Mouse (Mus musculus): ENCODE results near the gene Gm14569.

Gene Gm14569

DNA sequence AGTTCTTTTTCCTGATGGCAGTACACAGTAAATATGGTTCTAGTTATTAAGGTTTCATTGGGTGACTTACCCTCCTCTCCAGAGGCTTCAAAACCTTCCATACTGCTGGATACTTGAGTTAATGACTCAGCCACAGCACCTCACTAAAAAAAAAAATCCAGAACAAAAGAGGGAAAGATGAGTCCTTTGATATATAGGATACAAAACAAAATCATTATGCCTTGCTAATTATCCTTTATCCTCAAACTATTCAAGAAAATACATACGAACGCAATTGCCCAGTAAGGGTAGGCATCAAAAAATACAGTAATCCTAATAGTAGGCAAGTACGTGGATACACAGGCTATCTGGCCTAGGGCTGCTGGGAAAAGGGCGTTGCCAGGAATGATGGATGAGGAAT, at the start of gene Gm14569:
Gene Gm14569, minus strand, starts transcription at position 101 of the 400 bp plus-strand sequence.
- DNase-seq (ENCODE audit: low spot score) = no peak

DNA sequence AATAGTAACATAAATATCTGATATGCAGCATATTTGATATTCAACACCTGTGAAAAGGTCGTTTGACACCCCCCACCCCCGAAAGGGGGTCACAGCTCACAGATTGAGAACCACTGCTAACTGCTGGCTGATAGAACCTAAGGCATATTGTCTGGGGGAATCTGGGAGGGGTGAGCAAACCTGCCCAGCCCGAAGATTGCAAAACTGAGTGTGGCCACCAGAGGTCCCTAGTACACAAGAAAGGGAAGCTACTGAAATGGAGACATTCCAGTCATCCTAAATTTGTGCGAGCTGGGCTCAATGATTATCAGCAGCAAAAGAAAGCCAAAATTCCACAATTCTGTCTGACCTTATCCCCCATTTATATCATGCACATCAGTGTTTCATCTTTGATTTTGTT, 42.9 kb upstream of the Gm14569 start:
- DNase-seq (ENCODE audit: low spot score) = peak; percentile 75

DNA sequence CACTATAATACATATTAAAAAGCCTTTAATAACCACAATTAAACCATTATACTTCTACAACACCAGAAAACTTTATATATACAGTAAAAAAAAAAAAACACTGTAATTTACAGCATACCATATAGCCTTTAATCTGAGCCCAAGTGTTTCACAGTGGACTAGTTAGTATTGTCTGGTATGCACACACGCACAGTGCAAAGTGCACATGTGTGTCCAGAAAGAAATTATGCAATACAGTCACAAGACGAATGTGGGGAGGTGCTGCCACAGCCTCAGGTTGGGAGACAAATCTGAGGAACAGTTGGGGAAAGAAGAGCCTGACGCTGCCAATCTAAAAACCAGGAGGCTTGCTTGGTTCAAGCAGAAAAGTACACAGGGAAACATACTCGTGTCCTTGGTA, 42.1 kb upstream of the Gm14569 start:
- DNase-seq (ENCODE audit: low spot score) = no peak

DNA sequence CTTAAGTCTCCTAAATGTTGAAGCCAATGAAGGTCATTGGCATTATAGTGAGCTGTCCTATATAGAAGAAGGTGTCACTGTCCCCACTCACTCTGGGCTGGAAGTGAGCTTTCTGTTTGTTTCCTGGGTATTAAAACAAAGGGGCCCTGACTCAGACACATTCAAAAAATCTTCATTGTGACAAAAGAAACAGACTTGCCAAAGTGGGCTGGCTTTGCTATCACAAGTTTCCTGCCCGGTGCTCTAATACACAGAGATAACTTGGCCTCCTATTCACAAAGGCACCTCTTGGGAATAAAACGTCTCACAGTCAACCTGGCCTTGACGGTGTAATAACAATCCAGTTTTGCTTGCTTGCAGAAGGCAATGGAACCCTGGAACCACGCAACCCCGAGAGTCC, 38.6 kb upstream of the Gm14569 start:
- DNase-seq (ENCODE audit: low spot score) = no peak

DNA sequence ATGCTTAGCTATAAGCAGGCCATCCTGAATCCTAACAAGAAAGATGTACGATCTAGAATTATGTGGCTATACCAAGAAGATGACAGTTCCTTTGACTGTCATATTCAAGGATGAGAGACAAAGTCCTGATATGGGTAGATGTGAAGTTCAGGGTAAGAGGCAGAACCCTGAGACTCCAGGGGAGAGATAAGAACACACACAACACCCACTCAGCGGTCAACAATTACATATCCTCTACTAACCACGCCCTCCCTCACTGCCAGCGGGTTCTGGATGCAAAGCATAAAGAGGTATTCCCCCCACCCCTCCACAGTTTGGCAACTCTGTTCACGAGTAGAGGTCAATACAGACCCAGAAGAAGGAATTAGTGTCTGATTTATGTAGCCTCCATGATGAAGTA, 32.1 kb upstream of the Gm14569 start:
- DNase-seq (ENCODE audit: low spot score) = no peak

DNA sequence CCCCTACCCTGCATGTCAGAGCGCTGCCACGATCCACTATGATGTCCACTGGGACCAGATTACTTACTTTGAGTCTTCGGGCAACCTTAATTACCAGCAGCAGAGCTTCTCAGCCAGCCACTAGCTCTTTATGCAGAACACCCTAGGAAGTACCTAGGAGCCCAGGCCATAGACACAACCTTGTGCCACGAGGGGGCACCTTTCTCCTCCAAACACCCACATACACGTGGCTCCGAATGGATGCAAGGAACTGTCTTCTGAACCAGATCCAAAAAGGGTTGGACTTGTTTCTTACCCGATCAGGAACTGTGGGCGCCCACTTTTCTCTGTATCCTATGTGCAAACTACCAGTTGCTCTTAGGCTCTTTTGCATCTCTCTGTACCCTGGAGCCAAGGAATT, 22.1 kb upstream of the Gm14569 start:
- DNase-seq (ENCODE audit: low spot score) = peak; percentile 1

DNA sequence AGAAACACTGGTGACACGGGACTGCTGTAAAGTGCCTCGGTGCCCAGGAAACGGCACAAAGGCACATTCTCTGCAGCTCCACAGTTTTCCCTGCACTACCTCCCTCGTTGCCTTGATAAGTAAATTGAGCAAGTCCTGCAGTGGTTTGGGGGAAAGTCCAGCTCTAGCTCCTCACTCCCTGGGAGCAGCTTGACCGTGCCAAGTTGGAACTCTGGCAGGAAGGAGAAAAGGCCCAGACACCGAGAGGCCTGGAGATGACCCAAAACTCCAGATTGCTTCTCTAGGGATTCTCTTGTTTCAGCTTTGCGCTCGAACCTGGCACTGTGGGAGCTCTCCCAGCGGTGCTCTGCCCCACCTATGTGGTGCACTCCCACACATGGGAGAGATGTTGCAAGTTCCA, 21.6 kb upstream of the Gm14569 start:
- no peak for DNase-seq (ENCODE audit: low spot score)

DNA sequence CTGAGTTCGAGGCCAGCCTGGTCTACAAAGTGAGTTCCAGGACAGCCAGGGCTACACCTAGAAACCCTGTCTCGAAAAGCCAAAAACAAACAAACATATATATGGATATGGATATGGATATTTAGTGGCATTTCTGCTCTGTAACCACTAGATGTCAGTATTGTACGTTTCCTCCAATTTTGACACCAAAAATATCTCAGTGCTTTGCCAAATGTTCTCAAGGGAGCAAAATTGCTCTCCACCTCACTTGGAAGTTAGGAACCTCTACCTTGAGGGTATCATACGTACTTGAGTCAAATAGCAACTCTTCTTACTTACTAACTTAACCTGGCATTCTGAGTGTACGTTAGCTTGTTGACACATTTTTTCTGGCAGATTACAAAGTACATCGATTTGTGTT, 15.2 kb upstream of the Gm14569 start:
- DNase-seq (ENCODE audit: low spot score) = peak; percentile 65

DNA sequence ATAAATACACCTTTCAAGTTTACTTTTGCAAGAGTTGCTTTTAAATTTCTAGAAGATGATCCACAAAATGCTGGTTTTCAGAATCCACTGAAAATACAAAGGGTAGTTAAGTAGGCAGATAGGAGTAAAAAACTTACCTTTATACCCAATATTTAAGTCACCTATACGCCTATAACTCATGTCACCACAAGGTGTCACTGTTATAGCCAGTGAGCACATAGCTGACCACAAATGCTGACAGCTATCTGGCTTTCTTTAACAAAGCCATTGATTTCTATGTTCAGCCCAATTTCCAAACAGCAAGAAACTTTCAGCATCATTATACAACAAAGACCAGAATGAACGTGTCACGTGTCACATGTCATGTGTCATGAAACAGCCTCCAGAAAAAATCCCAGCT, 2.1 kb downstream of the Gm14569 start:
- peak; percentile 47 for DNase-seq (ENCODE audit: low spot score)

DNA sequence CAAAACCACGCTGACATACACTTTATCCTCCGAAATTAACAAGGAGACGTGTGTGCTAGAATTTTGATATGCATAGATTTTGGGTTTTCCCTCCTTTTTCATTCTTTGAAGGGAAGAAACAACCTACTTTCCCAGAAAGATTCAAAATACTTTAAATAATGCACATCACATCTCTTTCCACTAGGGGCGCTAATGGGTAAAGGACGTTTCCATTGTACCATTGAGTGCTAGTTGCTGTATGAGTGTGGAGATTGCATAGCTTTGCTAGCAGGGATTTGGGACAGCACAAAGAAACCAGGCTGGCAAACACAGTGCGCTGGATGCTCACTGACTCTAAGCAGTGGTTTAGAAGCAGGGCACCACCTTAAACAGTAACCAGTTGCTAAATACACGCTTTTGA, 3.6 kb downstream of the Gm14569 start:
- DNase-seq (ENCODE audit: low spot score) = peak; percentile 38

DNA sequence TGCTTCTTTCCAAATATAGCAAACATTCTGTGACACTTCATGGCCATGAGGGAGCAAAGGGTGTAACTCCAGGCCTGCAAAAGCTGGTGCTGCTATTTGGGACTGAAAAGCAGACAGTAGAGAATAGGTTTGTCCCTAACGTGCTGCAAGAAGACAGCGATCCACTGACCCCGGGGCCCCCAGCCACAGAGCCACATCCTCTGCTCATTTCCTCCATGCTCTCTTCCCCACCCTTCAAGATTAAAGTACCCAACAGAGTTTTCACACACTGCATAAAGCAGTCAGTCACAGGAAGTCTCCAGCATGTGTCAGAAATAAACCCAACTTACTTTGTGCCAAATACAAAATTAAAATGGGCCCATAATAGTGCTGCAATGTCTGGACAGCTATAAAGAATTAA, 16.8 kb downstream of the Gm14569 start:
- no peak for DNase-seq (ENCODE audit: low spot score)

DNA sequence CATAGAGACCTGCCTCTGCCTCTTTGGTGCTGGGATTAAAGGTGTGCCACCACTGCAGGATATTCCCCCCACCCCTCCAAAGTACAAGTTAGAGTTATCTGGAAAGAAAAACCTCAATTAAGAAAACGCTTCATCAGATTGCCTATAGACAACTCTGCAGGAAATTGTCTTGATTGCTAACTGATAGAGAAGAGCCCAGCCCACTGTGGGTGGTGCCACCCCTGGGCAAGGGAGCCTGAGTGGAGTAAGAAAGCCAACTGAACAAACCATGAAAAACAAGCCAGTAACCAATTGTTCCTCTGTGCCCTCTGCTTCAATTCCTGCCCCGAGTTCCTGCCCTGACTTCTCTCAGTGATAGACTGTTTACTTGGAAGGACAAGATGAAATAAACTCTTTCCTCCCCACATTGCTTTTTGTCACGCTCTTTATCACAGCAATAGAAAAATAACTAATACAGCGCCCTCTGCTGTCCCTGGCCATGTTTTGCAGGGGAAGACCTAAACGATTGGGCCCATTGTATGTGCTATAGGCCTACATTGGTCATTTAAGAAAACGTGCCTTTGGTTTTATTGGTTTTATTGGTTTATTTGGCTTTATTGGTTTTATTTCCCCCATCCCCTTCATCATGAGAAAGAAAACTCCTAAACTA, 17.4 kb downstream of the Gm14569 start:
- no peak for DNase-seq (ENCODE audit: low spot score)

DNA sequence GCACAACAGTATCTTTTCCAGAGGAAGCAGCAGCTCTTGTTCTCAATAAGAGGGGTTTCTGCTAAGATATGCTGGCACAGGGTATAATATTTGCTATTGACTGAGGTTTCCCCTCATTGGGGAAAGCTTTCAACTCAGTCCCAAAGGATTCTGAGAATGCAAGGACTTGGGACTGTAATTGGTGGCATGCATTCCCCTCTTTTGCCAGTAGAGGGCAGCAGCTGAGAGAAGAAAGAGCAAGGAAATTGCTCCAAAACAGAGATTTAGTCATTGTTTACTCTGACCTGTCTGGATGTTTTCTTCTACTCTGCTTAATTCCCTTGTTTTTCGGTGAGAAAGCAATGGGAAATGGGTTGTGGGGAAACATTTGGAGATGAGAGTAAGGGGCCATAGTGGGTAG, 35.6 kb downstream of the Gm14569 start:
- peak; percentile 30 for DNase-seq (ENCODE audit: low spot score)

DNA sequence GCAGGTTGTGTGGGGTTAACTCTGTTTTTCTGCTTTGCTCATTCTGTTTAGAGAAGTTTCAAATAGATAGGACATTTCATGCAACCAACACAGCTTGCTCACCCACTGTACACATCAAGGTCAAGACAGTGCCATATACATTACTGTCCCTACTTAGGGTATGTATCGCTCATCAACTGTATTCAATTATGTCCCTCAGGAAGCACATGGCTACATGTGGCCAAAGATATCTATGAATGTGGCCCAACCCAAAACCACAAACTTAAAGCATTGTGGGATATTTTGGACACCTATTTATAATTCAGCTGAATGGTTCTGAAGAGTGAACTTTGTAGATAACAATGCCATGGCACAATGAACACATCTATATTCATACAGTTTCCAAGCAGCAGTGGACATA, 53.7 kb downstream of the Gm14569 start:
- no peak for DNase-seq (ENCODE audit: low spot score)

DNA sequence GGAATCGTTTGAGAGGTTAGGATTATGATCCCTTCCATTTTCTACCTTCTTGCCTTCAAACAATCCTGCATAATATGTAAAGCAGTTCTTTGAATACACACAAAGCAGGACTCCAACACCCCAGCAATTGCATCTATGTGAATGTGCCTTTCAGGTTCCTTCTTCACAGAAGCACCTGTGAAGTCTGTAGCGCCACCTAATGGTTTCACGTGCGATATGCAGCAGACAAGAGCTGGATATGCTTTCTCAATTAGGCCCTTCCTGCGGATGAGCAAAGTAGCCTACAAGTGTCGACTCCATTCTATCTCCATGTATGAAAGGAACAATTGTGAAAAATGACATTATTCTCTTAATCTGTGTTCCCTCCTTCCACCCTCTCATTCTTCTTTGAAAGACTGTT, 56.6 kb downstream of the Gm14569 start:
- no peak for DNase-seq (ENCODE audit: low spot score)

DNA sequence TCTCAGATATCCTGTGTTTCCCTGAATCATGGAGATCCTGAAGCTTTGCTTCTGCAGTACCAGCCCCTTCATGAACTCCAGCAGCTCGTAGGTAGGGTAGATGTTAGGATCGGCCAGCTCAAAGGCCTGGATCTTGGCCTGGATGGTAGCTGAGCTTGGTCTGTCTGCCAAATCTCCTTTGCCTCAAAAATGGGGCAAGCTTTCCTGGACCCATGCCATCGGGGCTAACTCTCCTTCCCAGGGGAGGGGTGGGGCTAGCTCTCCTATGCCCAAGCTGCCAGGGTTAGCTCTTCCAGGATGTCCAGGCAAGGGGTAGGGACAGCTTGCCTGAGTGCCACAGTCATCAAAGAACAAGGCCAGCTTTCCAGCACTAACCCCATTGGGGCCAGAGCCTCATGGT, 72.5 kb downstream of the Gm14569 start:
- DNase-seq (ENCODE audit: low spot score) = no peak

DNA sequence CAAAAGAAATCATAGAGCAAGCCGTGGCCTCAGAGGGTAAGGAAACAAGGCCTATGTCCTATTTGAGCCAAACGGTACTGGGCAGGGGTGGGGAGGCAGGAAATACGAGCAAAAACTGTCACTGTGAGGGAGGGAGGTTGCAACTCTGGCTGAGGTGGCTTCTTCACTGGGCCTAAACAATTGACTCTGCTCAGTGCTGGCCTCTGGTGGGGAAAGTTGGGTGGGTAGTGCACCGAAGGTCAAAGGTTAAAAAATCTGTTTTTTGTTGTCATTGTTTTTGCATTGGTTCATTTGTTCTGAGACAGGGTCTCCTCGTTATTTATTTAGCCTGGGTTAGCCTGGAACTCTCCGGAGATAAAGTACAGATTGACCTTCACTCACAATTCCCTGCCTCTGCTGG, 89.3 kb downstream of the Gm14569 start:
- DNase-seq (ENCODE audit: low spot score) = peak; percentile 6

DNA sequence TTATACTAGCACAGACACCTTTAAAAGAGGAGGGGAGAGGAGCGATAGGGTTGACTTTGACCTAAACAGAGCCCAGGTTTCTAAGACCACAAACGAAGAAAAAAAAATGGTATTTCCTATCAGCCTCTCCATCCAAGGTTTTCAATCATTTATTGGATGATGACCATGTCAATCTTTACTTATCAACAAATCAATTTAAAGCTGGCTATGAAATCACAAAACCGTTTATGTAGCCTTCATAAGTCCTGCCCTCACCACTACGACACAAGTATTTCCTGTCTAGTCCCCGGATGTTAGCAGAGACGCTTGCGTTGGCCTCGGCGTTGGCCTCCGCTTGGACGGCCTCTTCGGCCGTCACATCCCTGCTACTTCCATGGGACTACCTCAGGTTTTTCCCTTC, 90.7 kb downstream of the Gm14569 start, which contains the start of gene Gm6268:
Gene Gm6268, plus strand, starts transcription at position 301 of the 400 bp plus-strand sequence.
- DNase-seq (ENCODE audit: low spot score) = no peak

DNA sequence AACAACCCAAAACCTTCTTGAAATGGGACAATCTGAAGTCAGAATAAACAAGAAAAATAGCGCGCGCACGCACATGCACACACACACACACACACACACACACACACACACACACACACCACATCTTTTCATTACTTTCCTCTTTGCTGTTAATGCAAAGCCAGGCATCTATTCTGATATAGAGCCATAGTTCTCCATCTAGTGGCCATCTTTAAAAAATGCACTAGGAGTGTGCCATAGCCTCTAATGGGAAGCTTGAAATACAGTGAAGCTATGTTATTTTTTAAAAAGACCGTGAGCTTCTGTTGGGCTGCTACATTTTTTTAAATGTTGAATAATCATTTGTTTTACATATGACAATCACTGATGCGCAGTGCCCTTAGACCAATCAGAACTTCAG, 98.4 kb downstream of the Gm14569 start:
- DNase-seq (ENCODE audit: low spot score) = peak; percentile 67

DNA sequence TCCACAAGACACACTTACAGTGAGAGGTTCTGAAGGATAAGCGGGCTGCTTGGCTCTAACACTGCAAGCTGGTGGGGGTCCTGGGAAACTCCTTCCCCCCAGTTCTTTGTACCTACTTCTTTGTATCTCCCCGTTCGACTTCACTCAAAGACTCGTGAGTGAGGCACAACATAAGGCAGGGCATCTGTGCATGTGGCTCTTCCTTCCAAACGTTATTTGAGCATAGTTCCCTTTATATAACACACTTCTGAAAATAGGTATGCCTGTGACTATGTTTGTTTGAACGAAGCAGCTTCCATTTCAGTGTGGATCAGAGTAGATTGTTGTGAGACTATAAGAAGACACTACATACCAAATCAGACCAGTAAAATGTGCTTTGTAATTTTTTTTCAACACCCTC, 99.0 kb downstream of the Gm14569 start:
- no peak for DNase-seq (ENCODE audit: low spot score)

DNA sequence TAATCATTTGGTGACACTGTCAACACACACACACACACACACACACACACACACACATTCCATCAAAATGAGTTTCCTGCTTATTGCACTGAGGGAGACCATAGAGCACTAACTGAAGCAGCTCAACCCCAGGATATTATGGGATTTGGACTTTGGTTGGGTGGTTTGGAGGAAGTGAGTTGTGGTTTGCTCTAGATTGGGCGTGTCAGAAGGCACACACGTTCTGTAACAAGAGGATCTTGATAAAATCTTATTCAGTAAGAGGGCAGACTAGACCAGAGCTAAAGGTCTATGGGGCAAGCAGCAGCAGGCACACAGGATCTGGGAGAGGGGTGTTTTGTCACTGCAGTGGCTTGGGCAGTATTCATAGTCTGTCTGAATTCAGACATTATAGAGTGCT, 101.1 kb downstream of the Gm14569 start:
- no peak for DNase-seq (ENCODE audit: low spot score)

DNA sequence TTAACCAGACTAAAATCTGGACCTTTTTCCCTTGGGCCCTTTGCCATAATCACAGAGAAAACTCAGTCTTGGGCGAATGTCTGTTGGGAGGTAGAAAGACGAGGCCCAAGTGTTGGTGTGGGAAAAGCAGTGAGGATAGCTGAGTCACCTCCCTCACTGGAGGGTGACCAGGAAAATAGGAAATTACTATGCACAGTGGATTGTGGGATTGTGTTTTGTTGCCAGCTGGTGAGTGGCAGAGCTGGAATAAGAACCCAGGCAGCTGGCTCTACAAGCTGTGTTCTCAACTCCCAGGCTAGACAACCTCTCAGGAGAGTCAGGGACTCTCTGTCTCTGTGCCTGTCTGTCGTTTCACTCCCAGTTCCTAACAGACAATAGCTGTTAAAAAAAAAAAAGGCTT, 101.7 kb downstream of the Gm14569 start:
- no peak for DNase-seq (ENCODE audit: low spot score)

DNA sequence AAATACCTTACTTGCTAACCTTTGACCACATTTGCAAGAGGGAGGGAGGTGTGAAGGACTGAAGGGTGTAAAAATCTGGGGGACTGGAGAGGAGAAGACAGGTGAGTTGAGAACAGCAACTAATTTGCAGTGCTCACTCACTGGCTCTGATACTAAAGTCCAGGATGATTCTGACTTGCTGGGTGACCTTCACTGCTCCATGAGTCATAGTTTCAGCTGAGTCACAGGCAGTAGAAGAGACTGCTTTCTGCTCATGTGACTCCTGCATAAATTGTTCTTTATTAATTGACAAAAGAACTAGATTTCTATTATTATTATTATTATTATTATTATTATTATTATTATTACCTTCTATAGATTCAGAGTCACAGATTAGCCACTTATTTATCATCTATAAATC, 106.3 kb downstream of the Gm14569 start:
- DNase-seq (ENCODE audit: low spot score) = no peak
